Mouse (Mus musculus) heart, postnatal 0 days (tissue): ENCODE measurements around the gene Nlgn2.

Experiments
- CTCF ChIP-seq: IDR thresholded peaks from 2 replicates; pipeline ENCODE4 v1.5.1; 2016; ENCODE audit warnings: antibody characterized with exemption, control low read depth, low read depth
- EP300 ChIP-seq: IDR thresholded peaks from 2 replicates; pipeline ENCODE4 v1.6.1; 2016; ENCODE audit warnings: antibody characterized with exemption, low read depth

DNA sequence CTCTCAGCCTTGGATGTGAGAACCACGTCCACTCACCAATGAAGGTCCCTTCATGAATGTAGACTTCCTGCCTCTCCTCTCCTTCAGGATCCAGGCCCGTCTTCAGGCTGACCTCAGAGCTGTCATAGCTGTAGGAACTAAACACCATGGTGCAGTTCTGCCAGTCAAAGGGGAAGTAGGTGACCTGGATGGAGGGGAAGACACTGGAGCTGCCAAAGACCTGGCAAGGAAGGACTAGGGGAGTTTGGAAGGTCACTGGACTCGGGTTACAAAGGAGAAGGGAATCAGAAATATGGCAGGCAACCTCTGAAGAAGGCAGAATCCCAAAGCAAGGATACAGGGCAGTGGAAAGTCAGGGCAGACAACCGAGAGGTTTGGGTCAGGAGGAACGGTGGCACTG, 44.2 kb downstream of the Nlgn2 start:
- no peak for TF ChIP-seq CTCF
- TF ChIP-seq EP300, result no peak
